Mouse (Mus musculus) embryonic facial prominence, embryonic 12.5 days (tissue): ENCODE measurements around the gene Ssbp4. TPM values are rescaled to one million over a fixed set of nuclear protein-coding genes. Genes with fewer than 3 reads are reported as not detected.
"Not testable (repeated sequence)": the region's sequence is repeated elsewhere in the genome, so short reads cannot be mapped to it uniquely, and the experiment has no call there.

Experiments used
- ATAC-seq: fragments of 200-750 bp; cut with Nextera tagmentation; 2 replicates; pipeline ENCODE4 v1.8.0; 2017; ENCODE audit not compliant: insufficient number of reproducible peaks, insufficient read depth, low FRiP score, low TSS enrichment
- H3K27ac ChIP-seq: fragments of 300-500 bp; sonication (generic); 2 replicates; pipeline ENCODE4 v1.5.1; 2016; ENCODE audit warnings: mild to moderate bottlenecking
- H3K27me3 ChIP-seq: fragments of 300-500 bp; sonication (generic); 2 replicates; pipeline ENCODE4 v1.6.1; 2016; ENCODE audit warnings: mild to moderate bottlenecking, moderate library complexity
- H3K36me3 ChIP-seq: fragments of 300-500 bp; sonication (generic); 2 replicates; pipeline ENCODE4 v1.6.1; 2016; ENCODE audit warnings: mild to moderate bottlenecking
- H3K4me1 ChIP-seq: fragments of 300-500 bp; sonication (generic); 2 replicates; pipeline ENCODE4 v1.6.1; 2016
- H3K4me2 ChIP-seq: fragments of 300-500 bp; sonication (generic); replicated peaks from 2 replicates; pipeline ENCODE4 v1.6.1; 2016; ENCODE audit warnings: mild to moderate bottlenecking, moderate library complexity
- H3K4me3 ChIP-seq: fragments of 300-500 bp; sonication (generic); 2 replicates; pipeline ENCODE4 v1.5.1; 2016; ENCODE audit warnings: mild to moderate bottlenecking
- H3K9ac ChIP-seq: fragments of 300-500 bp; sonication (generic); 2 replicates; pipeline ENCODE4 v1.6.1; 2016; ENCODE audit warnings: mild to moderate bottlenecking, moderate library complexity
- H3K9me3 ChIP-seq: fragments of 300-500 bp; sonication (generic); 2 replicates; pipeline ENCODE4 v1.6.1; 2016; ENCODE audit warnings: mild to moderate bottlenecking, moderate library complexity
- WGBS: fragments of 180-500 bp; shearing (Covaris S2); methylation state at CpG from one replicate; pipeline ENCODE4 v1.1.7; 2016; 5-methylcytosine and 5-hydroxymethylcytosine counted together
- polyA plus RNA-seq: library from polyadenylated mRNA; unstranded; fragments of >200 nt; fragmentation: Nextera tagmentation; extraction: Ambion mirVana; gene quantifications from 2 replicates; pipeline ENCODE4 v1.2.1, GENCODE M21; 2016

The Ssbp4 gene
- polyA plus RNA-seq, 1 experiment from 2014 or later = 134 TPM

- 94% methylated on average over 18 of the region's 18 CpGs for WGBS
- Histone ChIP-seq H3K36me3 (peaks cover 29% of the 10 kb centered on the region), H3K9me3 (no peaks in the 10 kb centered on the region), H3K4me2 (no peak overlapping the region), H3K27me3 (no peaks in the 10 kb centered on the region), H3K4me3 (0 out of 2 replicates have a peak overlapping the region, but pooled peaks have one; percentile 4), H3K9ac (no peak overlapping the region), H3K27ac (no peak overlapping the region), H3K4me1 (peaks cover 68% of the 10 kb centered on the region)
- ATAC-seq = no peak
Observed at GRCm38 (mm10) chr8:70596216-70596615, 12.5 kb downstream of the Ssbp4 start.

GRCm38 (mm10) chr8:70595811-70596210, 12.9 kb downstream of the Ssbp4 start:
- ATAC-seq = no peak
- no peaks in the 10 kb centered on the region for H3K27me3 ChIP-seq
- H3K4me3 ChIP-seq = 0 out of 2 replicates have a peak overlapping the region, but pooled peaks have one; percentile 68
- H3K4me1 ChIP-seq = peaks cover 64% of the 10 kb centered on the region
- no peak overlapping the region for H3K27ac ChIP-seq
- H3K36me3 ChIP-seq = peaks cover 30% of the 10 kb centered on the region
- peak overlapping the region; percentile 91 for H3K4me2 ChIP-seq
- no peaks in the 10 kb centered on the region for H3K9me3 ChIP-seq
- WGBS = 89% methylated on average over 12 of the region's 12 CpGs
- H3K9ac ChIP-seq = no peak overlapping the region

- Histone ChIP-seq H3K9me3 (no peaks in the 10 kb centered on the region), H3K4me3 (peak overlapping the region; percentile 68), H3K27ac (peak overlapping the region; percentile 88), H3K36me3 (peaks cover 38% of the 10 kb centered on the region), H3K4me2 (peak overlapping the region; percentile 91), H3K27me3 (no peaks in the 10 kb centered on the region), H3K4me1 (peaks cover 55% of the 10 kb centered on the region), H3K9ac (peak overlapping the region; percentile 68)
- 0 out of 2 replicates have a peak, but pooled peaks have one; percentile 0 for ATAC-seq
- WGBS = 10% methylated on average over 81 of the region's 82 CpGs
Observed at GRCm38 (mm10) chr8:70594621-70595564, 13.8 kb downstream of the Ssbp4 start.

- H3K4me1 ChIP-seq = peaks cover 47% of the 10 kb centered on the region
- WGBS = under 1% methylated on average over 40 of the region's 40 CpGs
- peak within 1 kb of the TSS; percentile 91 for H3K4me2 ChIP-seq
- H3K27me3 ChIP-seq = no peaks in the 10 kb centered on the region
- peak within 1 kb of the TSS; percentile 68 for H3K4me3 ChIP-seq
- H3K9ac ChIP-seq = peak within 1 kb of the TSS; percentile 68
- H3K27ac ChIP-seq = peak within 1 kb of the TSS; percentile 88
- H3K9me3 ChIP-seq = no peaks in the 10 kb centered on the region
- ATAC-seq = peak; percentile 87
- peaks cover 40% of the 10 kb centered on the region for H3K36me3 ChIP-seq
Observed at GRCm38 (mm10) chr8:70593961-70594609, 14.6 kb downstream of the Ssbp4 start, which contains the start of gene Isyna1. Gene Isyna1 (plus strand): TSS chr8:70594373.

GRCm38 (mm10) chr8:70593173-70593572, 15.5 kb downstream of the Ssbp4 start:
- H3K27me3 ChIP-seq = no peaks in the 10 kb centered on the region
- H3K36me3 ChIP-seq = peaks cover 46% of the 10 kb centered on the region
- peak overlapping the region; percentile 91 for H3K4me2 ChIP-seq
- H3K9ac ChIP-seq = peak overlapping the region; percentile 49
- peaks cover 37% of the 10 kb centered on the region for H3K4me1 ChIP-seq
- H3K4me3 ChIP-seq = peak overlapping the region; percentile 68
- H3K27ac ChIP-seq = peak overlapping the region; percentile 88
- no peaks in the 10 kb centered on the region for H3K9me3 ChIP-seq
- WGBS = 38% methylated on average over 8 of the region's 8 CpGs
- ATAC-seq = no peak

GRCm38 (mm10) chr8:70591569-70591968, 17.1 kb downstream of the Ssbp4 start:
- no peak for ATAC-seq
- 86% methylated on average over 12 of the region's 12 CpGs for WGBS
- no peak overlapping the region for H3K4me3 ChIP-seq

GRCm38 (mm10) chr8:70587955-70588354, 20.7 kb downstream of the Ssbp4 start:
- not testable (repeated sequence) for H3K4me1 ChIP-seq, H3K4me3 ChIP-seq, H3K4me2 ChIP-seq, H3K27ac ChIP-seq, H3K9ac ChIP-seq, H3K9me3 ChIP-seq, ATAC-seq, H3K27me3 ChIP-seq
- peaks cover 76% of the 10 kb centered on the region for H3K36me3 ChIP-seq
- 91% methylated on average over 4 of the region's 4 CpGs for WGBS

More at GRCm38 (mm10) chr8:70591569-70591968, 17.1 kb downstream of the Ssbp4 start:
- H3K4me2 ChIP-seq = no peak overlapping the region
- peaks cover 54% of the 10 kb centered on the region for H3K36me3 ChIP-seq
- no peaks in the 10 kb centered on the region for H3K27me3 ChIP-seq
- peak overlapping the region; percentile 11; the same call in 1 of the 2 replicates for H3K9ac ChIP-seq
- H3K4me1 ChIP-seq = peaks cover 21% of the 10 kb centered on the region
- no peaks in the 10 kb centered on the region for H3K9me3 ChIP-seq
- H3K27ac ChIP-seq = no peak overlapping the region

GRCm38 (mm10) chr8:70585258-70585652, 23.4 kb downstream of the Ssbp4 start:
- no peaks in the 10 kb centered on the region for H3K4me1 ChIP-seq
- WGBS = 30% methylated on average over 7 of the region's 7 CpGs
- no peak for ATAC-seq
- no peaks in the 10 kb centered on the region for H3K9me3 ChIP-seq
- no peak overlapping the region for H3K4me2 ChIP-seq
- H3K27ac ChIP-seq = no peak overlapping the region
- peaks cover 86% of the 10 kb centered on the region for H3K36me3 ChIP-seq
- H3K4me3 ChIP-seq = no peak overlapping the region
- H3K27me3 ChIP-seq = no peaks in the 10 kb centered on the region
- no peak overlapping the region for H3K9ac ChIP-seq

GRCm38 (mm10) chr8:70584606-70585257, 23.9 kb downstream of the Ssbp4 start:
- H3K27ac ChIP-seq = no peak overlapping the region
- ATAC-seq = no peak
- peaks cover 86% of the 10 kb centered on the region for H3K36me3 ChIP-seq

GRCm38 (mm10) chr8:70583476-70584387, 24.9 kb downstream of the Ssbp4 start:
- H3K36me3 ChIP-seq = peaks cover 84% of the 10 kb centered on the region
- H3K4me2 ChIP-seq = no peak overlapping the region
- no peak for ATAC-seq
- H3K4me3 ChIP-seq = no peak overlapping the region
- H3K9me3 ChIP-seq = no peaks in the 10 kb centered on the region
- no peak overlapping the region for H3K9ac ChIP-seq
- no peaks in the 10 kb centered on the region for H3K4me1 ChIP-seq
- no peak overlapping the region for H3K27ac ChIP-seq
- WGBS = 92% methylated on average over 18 of the region's 18 CpGs
- no peaks in the 10 kb centered on the region for H3K27me3 ChIP-seq

More at GRCm38 (mm10) chr8:70584606-70585257, 23.9 kb downstream of the Ssbp4 start:
- H3K9me3 ChIP-seq = no peaks in the 10 kb centered on the region
- H3K4me2 ChIP-seq = no peak overlapping the region
- no peak overlapping the region for H3K9ac ChIP-seq
- no peaks in the 10 kb centered on the region for H3K4me1 ChIP-seq
- no peak overlapping the region for H3K4me3 ChIP-seq
- H3K27me3 ChIP-seq = no peaks in the 10 kb centered on the region
- WGBS = 85% methylated on average over 9 of the region's 9 CpGs
